Mouse (Mus musculus) neural tube, embryonic 11.5 days (tissue): ENCODE data around the gene Zfp367. TPM values are rescaled to one million over a fixed set of nuclear protein-coding genes. Genes with fewer than 3 reads are reported as not detected.
A peak's percentile ranks its signal among the peaks of the same experiment; 100 is the strongest.

ENCODE experiments used
- ATAC-seq: fragments of 200-750 bp; cut with Nextera tagmentation; 2 replicates; pipeline ENCODE4 v1.8.0; 2017; ENCODE audit warnings: moderate number of reproducible peaks, mild to moderate bottlenecking, moderate TSS enrichment, moderate library complexity; ENCODE audit not compliant: insufficient read depth, low FRiP score, low TSS enrichment
- DNase-seq: peaks from one replicate; pipeline ENCODE4 v3.0.0-alpha.2; 2015; ENCODE audit warnings: low spot score
- H3K27ac ChIP-seq: fragments of 300-500 bp; sonication (generic); 2 replicates; pipeline ENCODE4 v1.5.1; 2014; ENCODE audit warnings: low read depth, mild to moderate bottlenecking, low read length
- H3K27me3 ChIP-seq: fragments of 300-500 bp; sonication (generic); 2 replicates; pipeline ENCODE4 v1.6.1; 2014; ENCODE audit warnings: mild to moderate bottlenecking, low read length, mixed read lengths; ENCODE audit not compliant: control insufficient read depth, insufficient read depth
- H3K36me3 ChIP-seq: fragments of 300-500 bp; sonication (generic); 2 replicates; pipeline ENCODE4 v1.6.1; 2014; ENCODE audit warnings: mild to moderate bottlenecking, low read length, moderate library complexity, mixed read lengths; ENCODE audit not compliant: control insufficient read depth, insufficient read depth
- H3K4me1 ChIP-seq: fragments of 300-500 bp; sonication (generic); 2 replicates; pipeline ENCODE4 v1.6.1; 2014; ENCODE audit warnings: low read length, mixed read lengths; ENCODE audit not compliant: control insufficient read depth, insufficient read depth
- H3K4me2 ChIP-seq: fragments of 300-500 bp; sonication (generic); 2 replicates; pipeline ENCODE4 v1.6.1; 2014; ENCODE audit warnings: low read depth, mild to moderate bottlenecking, moderate library complexity
- H3K4me3 ChIP-seq: fragments of 300-500 bp; sonication (generic); 2 replicates; pipeline ENCODE4 v1.5.1; 2014; ENCODE audit warnings: low read depth, low read length
- H3K9ac ChIP-seq: fragments of 300-500 bp; sonication (generic); 2 replicates; pipeline ENCODE4 v1.6.1; 2014; ENCODE audit warnings: mild to moderate bottlenecking, low read length
- H3K9me3 ChIP-seq: fragments of 300-500 bp; sonication (generic); 2 replicates; pipeline ENCODE4 v1.6.1; 2016; ENCODE audit warnings: low read length; ENCODE audit not compliant: control insufficient read depth
- WGBS: fragments of 180-500 bp; shearing (Covaris S2); extraction: QIAGEN DNeasy Blood & Tissue Kit; methylation state at CpG from one replicate; pipeline ENCODE4 v1.1.7; 2014; 5-methylcytosine and 5-hydroxymethylcytosine counted together
- polyA plus RNA-seq: library from polyadenylated mRNA; unstranded; fragments of >200 nt; fragmentation: Nextera tagmentation; extraction: Ambion mirVana; gene quantifications from 2 replicates; pipeline ENCODE4 v1.2.1, GENCODE M21; 2014

The Zfp367 gene
- polyA plus RNA-seq, 1 experiment from 2014 or later = 14.3 TPM

- ATAC-seq (no peak), DNase-seq (no peak)
- Histone ChIP-seq H3K4me2 (no peak overlapping the region), H3K9ac (no peak overlapping the region), H3K36me3 (no peaks in the 10 kb centered on the region), H3K9me3 (no peaks in the 10 kb centered on the region), H3K4me3 (no peak overlapping the region), H3K27ac (no peak overlapping the region), H3K27me3 (no peaks in the 10 kb centered on the region), H3K4me1 (peaks cover 3% of the 10 kb centered on the region; the same call in 1 of the 2 replicates)
- 100% methylated on average over 1 of the region's 1 CpGs for WGBS
These were observed 42.6 kb downstream of the Zfp367 start for GRCm38 (mm10) chr13:64110421-64110820.

GRCm38 (mm10) chr13:64108381-64108850 is 44.6 kb downstream of the Zfp367 start:
- Histone ChIP-seq H3K4me3 (no peak overlapping the region), H3K9me3 (no peaks in the 10 kb centered on the region), H3K36me3 (no peaks in the 10 kb centered on the region), H3K4me2 (no peak overlapping the region), H3K9ac (no peak overlapping the region), H3K4me1 (peaks cover 3% of the 10 kb centered on the region; the same call in 1 of the 2 replicates), H3K27ac (peak overlapping the region; percentile 11; the same call in 1 of the 2 replicates), H3K27me3 (no peaks in the 10 kb centered on the region)
- peak; percentile 73 for DNase-seq
- 15% methylated on average over 5 of the region's 5 CpGs for WGBS
- peak; percentile 61 for ATAC-seq

GRCm38 (mm10) chr13:64107535-64107934 is 45.5 kb downstream of the Zfp367 start:
- H3K27me3 ChIP-seq = no peaks in the 10 kb centered on the region
- H3K27ac ChIP-seq = no peak overlapping the region
- no peak overlapping the region for H3K4me3 ChIP-seq
- WGBS = 6% methylated on average over 8 of the region's 8 CpGs
- ATAC-seq (peak; percentile 88), DNase-seq (peak; percentile 81)
- H3K9ac ChIP-seq = no peak overlapping the region
- H3K4me2 ChIP-seq = no peak overlapping the region; the same call in 1 of the 2 replicates
- peaks cover 3% of the 10 kb centered on the region; the same call in 1 of the 2 replicates for H3K4me1 ChIP-seq
- no peaks in the 10 kb centered on the region for H3K9me3 ChIP-seq
- no peaks in the 10 kb centered on the region for H3K36me3 ChIP-seq

GRCm38 (mm10) chr13:64107105-64107504 is 45.9 kb downstream of the Zfp367 start:
- H3K4me2 ChIP-seq = no peak overlapping the region
- H3K9me3 ChIP-seq = no peaks in the 10 kb centered on the region
- 36% methylated on average over 3 of the region's 3 CpGs for WGBS
- ATAC-seq (peak; percentile 14), DNase-seq (no peak)
- peaks cover 3% of the 10 kb centered on the region; the same call in 1 of the 2 replicates for H3K4me1 ChIP-seq
- H3K4me3 ChIP-seq = no peak overlapping the region
- H3K9ac ChIP-seq = no peak overlapping the region
- H3K27me3 ChIP-seq = no peaks in the 10 kb centered on the region
- H3K36me3 ChIP-seq = no peaks in the 10 kb centered on the region
- no peak overlapping the region for H3K27ac ChIP-seq

- no peak for DNase-seq
- Histone ChIP-seq H3K9me3 (no peaks in the 10 kb centered on the region), H3K4me2 (no peak overlapping the region), H3K27me3 (no peaks in the 10 kb centered on the region), H3K36me3 (no peaks in the 10 kb centered on the region), H3K27ac (no peak overlapping the region), H3K4me3 (no peak overlapping the region), H3K9ac (no peak overlapping the region), H3K4me1 (peaks cover 3% of the 10 kb centered on the region; the same call in 1 of the 2 replicates)
- 82% methylated on average over 3 of the region's 3 CpGs for WGBS
- ATAC-seq = no peak
These were observed 47.3 kb downstream of the Zfp367 start for GRCm38 (mm10) chr13:64105690-64106089.

- peak; percentile 46 for DNase-seq
- Histone ChIP-seq H3K4me3 (no peak overlapping the region), H3K36me3 (no peaks in the 10 kb centered on the region), H3K27ac (no peak overlapping the region), H3K27me3 (no peaks in the 10 kb centered on the region), H3K4me1 (no peaks in the 10 kb centered on the region), H3K9me3 (no peaks in the 10 kb centered on the region), H3K9ac (no peak overlapping the region), H3K4me2 (no peak overlapping the region)
- peak; percentile 38; the same call in 1 of the 2 replicates for ATAC-seq
- 68% methylated on average over 3 of the region's 3 CpGs for WGBS
These were observed 52.8 kb downstream of the Zfp367 start for GRCm38 (mm10) chr13:64100186-64100585.

- H3K9ac ChIP-seq = no peak overlapping the region
- 75% methylated on average over 9 of the region's 9 CpGs for WGBS
- no peaks in the 10 kb centered on the region for H3K27me3 ChIP-seq
- H3K36me3 ChIP-seq = no peaks in the 10 kb centered on the region
- no peak overlapping the region for H3K4me3 ChIP-seq
- ATAC-seq (no peak), DNase-seq (no peak)
- no peak overlapping the region for H3K4me2 ChIP-seq
- no peak overlapping the region for H3K27ac ChIP-seq
- no peaks in the 10 kb centered on the region for H3K9me3 ChIP-seq
- H3K4me1 ChIP-seq = no peaks in the 10 kb centered on the region
These were observed 54.0 kb downstream of the Zfp367 start for GRCm38 (mm10) chr13:64098992-64099391.

GRCm38 (mm10) chr13:64093341-64093740 is 59.7 kb downstream of the Zfp367 start:
- ATAC-seq = no peak
- Histone ChIP-seq H3K27me3 (no peaks in the 10 kb centered on the region), H3K9ac (no peak overlapping the region), H3K4me2 (no peak overlapping the region), H3K27ac (no peak overlapping the region), H3K36me3 (no peaks in the 10 kb centered on the region), H3K4me1 (no peaks in the 10 kb centered on the region), H3K9me3 (no peaks in the 10 kb centered on the region), H3K4me3 (no peak overlapping the region)
- 6% methylated on average over 1 of the region's 1 CpGs for WGBS
- peak; percentile 77 for DNase-seq

GRCm38 (mm10) chr13:64092752-64093151 is 60.2 kb downstream of the Zfp367 start:
- no peak for ATAC-seq
- H3K9me3 ChIP-seq = no peaks in the 10 kb centered on the region
- 79% methylated on average over 6 of the region's 6 CpGs for WGBS
- no peaks in the 10 kb centered on the region for H3K4me1 ChIP-seq
- H3K9ac ChIP-seq = no peak overlapping the region
- H3K36me3 ChIP-seq = no peaks in the 10 kb centered on the region
- no peak overlapping the region for H3K4me3 ChIP-seq
- no peaks in the 10 kb centered on the region for H3K27me3 ChIP-seq
- H3K4me2 ChIP-seq = no peak overlapping the region
- H3K27ac ChIP-seq = no peak overlapping the region
- DNase-seq = no peak
